Mouse (Mus musculus) heart, adult 2 months (tissue): Measurements from ENCODE around the gene Slco3a1. TPM values are rescaled to one million over a fixed set of nuclear protein-coding genes. Genes with fewer than 3 reads are reported as not detected.

Source experiments
- DNase-seq, 2 experiments: peaks; one replicate each; pipeline ENCODE4 v3.0.0; 2021
- H3K27ac ChIP-seq: fragments of 200-600 bp; 2 replicates; pipeline ENCODE4 v1.8.1; 2022
- H3K27me3 ChIP-seq: fragments of 200-500 bp; 2 replicates; pipeline ENCODE4 v1.6.1; 2012; ENCODE audit warnings: mild to moderate bottlenecking, low read length, inconsistent platforms, mixed read lengths; ENCODE audit not compliant: control insufficient read depth, insufficient read depth
- H3K36me3 ChIP-seq: fragments of 200-500 bp; 2 replicates; pipeline ENCODE4 v1.6.1; 2012; ENCODE audit warnings: low read length, inconsistent platforms; ENCODE audit not compliant: control insufficient read depth, insufficient read depth
- H3K4me1 ChIP-seq: fragments of 200-500 bp; 2 replicates; pipeline ENCODE4 v1.6.1; 2011; ENCODE audit warnings: low read length; ENCODE audit not compliant: control insufficient read depth, insufficient read depth
- H3K4me3 ChIP-seq: fragments of 200-600 bp; 2 replicates; pipeline ENCODE4 v1.8.1; 2022
- H3K79me2 ChIP-seq: fragments of 200-500 bp; replicated peaks from 2 replicates; pipeline ENCODE4 v1.6.1; 2012; ENCODE audit warnings: mild to moderate bottlenecking, inconsistent platforms, low read length, moderate library complexity, mixed read lengths; ENCODE audit not compliant: control insufficient read depth, insufficient read depth
- H3K9ac ChIP-seq: fragments of 200-500 bp; 2 replicates; pipeline ENCODE4 v1.6.1; 2012; ENCODE audit warnings: low read depth, mild to moderate bottlenecking, control low read depth, inconsistent platforms, low read length, mixed read lengths
- CTCF ChIP-seq: fragments of 200-600 bp; IDR thresholded peaks from 2 replicates; pipeline ENCODE4 v1.8.1; 2022; ENCODE audit warnings: antibody characterized with exemption, mild to moderate bottlenecking, moderate library complexity
- EP300 ChIP-seq: fragments of 200-500 bp; IDR thresholded peaks from 2 replicates; pipeline ENCODE4 v1.6.1; 2011; ENCODE audit warnings: low read depth, low read length, control low read depth; ENCODE audit not compliant: insufficient read depth
- POLR2A ChIP-seq: fragments of 200-500 bp; IDR thresholded peaks from 2 replicates; pipeline ENCODE4 v1.6.1; 2011; ENCODE audit warnings: mild to moderate bottlenecking, low read depth, low read length, control low read depth; ENCODE audit not compliant: insufficient read depth
- WGBS: fragments of 180-500 bp; shearing (Covaris S2); methylation state at CpG from one replicate; pipeline ENCODE4 v1.1.7; 2018; 5-methylcytosine and 5-hydroxymethylcytosine counted together
- intact Hi-C: fragments of 180-260 bp; cut with DNase I; formaldehyde crosslinking; loops from one replicate; pipeline ENCODE4 v1.15.1; 2025
- polyA plus RNA-seq: library from polyadenylated mRNA; depleted of rRNA; stranded (reverse); fragments of >200 nt; gene quantifications from 2 replicates; pipeline ENCODE4 v1.2.3, GENCODE M21; 2012
- total RNA-seq, 2 experiments: library from RNA; stranded (reverse); gene quantifications; 2 replicates each; pipeline ENCODE4 v1.2.3; 2021

Slco3a1 gene
- total and polyA plus RNA-seq, 3 experiments = 93.1 to 146 (median 124) TPM

DNA sequence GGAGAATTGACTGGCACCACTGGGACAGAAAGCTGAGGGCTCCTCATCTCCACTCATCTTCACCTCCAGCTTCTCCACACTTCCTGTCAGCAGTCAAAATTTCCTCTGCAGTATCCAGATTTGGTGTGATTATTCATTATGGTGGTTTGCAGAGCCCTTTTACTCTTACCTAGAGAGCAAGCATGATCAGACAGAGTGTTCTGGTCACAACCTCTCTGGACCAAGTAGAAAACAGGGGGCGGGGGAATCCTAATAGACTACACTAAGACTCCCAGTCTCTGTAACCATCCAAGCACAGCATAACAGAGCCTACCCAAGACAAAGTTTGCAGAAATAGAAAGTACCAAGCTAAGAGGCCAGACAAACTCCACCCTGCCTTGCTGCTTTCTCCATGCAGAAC, 93.4 kb downstream of the Slco3a1 start:
- TF ChIP-seq POLR2A (no peak), EP300 (no peak), CTCF (no peak)
- intact Hi-C loops = no loop called here
- Histone ChIP-seq H3K36me3 (peaks cover 16% of the 10 kb centered on the region), H3K4me3 (no peak overlapping the region), H3K27me3 (no peaks in the 10 kb centered on the region), H3K27ac (no peak overlapping the region), H3K79me2 (no peaks in the 10 kb centered on the region), H3K4me1 (peaks cover 30% of the 10 kb centered on the region), H3K9ac (no peak overlapping the region)
- no peak for DNase-seq
- WGBS = 95% methylated on average over 1 of the region's 1 CpGs

DNA sequence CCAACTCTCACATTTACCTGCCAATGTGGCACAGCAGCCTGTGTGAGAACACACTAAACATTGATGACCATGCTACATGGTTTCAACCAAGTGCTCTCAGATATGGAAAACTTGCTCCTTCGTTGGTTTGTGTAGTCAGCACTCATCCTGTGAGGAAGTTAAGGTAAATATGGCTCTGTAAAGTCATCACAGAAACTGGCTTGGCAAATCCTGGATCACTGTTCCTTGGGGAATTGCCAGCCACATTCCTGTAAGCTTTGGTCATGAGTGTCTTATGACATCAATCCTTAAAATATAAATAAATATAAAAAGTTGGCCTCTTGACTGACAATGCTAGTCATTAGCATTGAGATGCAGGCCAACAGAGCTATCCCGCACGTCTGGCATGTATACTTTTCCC, 94.8 kb downstream of the Slco3a1 start:
- TF ChIP-seq POLR2A (no peak), CTCF (no peak), EP300 (no peak)
- 47% methylated on average over 3 of the region's 3 CpGs for WGBS
- Histone ChIP-seq H3K9ac (no peak overlapping the region), H3K36me3 (peaks cover 16% of the 10 kb centered on the region), H3K4me1 (peaks cover 28% of the 10 kb centered on the region), H3K4me3 (no peak overlapping the region), H3K27me3 (no peaks in the 10 kb centered on the region), H3K79me2 (no peaks in the 10 kb centered on the region), H3K27ac (peak overlapping the region; percentile 72)
- intact Hi-C loops = loop anchor here (2.0 kb wide), 2 partner anchors 37 to 95 kb away; partner anchors contain the start of gene Slco3a1
- peak in 1 of 2 experiments; percentile 44 for DNase-seq

DNA sequence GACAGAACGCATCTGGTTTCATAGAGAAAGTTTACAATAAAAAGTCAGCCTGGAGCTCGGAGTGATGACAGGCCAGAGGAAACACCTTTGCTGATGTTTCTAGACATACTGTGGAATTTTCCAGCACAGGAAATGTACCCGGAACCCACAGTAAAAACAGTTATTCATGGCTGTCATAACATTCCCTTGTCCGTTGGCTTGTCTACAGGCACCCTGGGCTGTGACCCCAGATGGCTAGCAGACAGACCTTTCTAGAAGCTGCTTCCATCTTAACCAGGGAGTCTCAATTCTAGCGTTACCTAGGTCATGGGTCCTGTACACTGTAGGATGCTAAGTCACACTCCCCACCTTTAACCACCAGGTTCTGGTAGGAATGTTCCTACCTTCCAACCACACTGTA, 95.3 kb downstream of the Slco3a1 start:
- no peak for DNase-seq
- H3K79me2 ChIP-seq = no peaks in the 10 kb centered on the region
- H3K27me3 ChIP-seq = no peaks in the 10 kb centered on the region
- H3K27ac ChIP-seq = peak overlapping the region; percentile 72
- no peak overlapping the region for H3K9ac ChIP-seq
- intact Hi-C loops = loop anchor here (2.0 kb wide), 2 partner anchors 36 to 96 kb away; partner anchors contain the start of gene Slco3a1
- H3K4me1 ChIP-seq = peaks cover 28% of the 10 kb centered on the region
- peaks cover 16% of the 10 kb centered on the region for H3K36me3 ChIP-seq
- no peak overlapping the region for H3K4me3 ChIP-seq
- TF ChIP-seq CTCF (no peak), EP300 (no peak), POLR2A (no peak)
- 37% methylated on average over 5 of the region's 5 CpGs for WGBS

DNA sequence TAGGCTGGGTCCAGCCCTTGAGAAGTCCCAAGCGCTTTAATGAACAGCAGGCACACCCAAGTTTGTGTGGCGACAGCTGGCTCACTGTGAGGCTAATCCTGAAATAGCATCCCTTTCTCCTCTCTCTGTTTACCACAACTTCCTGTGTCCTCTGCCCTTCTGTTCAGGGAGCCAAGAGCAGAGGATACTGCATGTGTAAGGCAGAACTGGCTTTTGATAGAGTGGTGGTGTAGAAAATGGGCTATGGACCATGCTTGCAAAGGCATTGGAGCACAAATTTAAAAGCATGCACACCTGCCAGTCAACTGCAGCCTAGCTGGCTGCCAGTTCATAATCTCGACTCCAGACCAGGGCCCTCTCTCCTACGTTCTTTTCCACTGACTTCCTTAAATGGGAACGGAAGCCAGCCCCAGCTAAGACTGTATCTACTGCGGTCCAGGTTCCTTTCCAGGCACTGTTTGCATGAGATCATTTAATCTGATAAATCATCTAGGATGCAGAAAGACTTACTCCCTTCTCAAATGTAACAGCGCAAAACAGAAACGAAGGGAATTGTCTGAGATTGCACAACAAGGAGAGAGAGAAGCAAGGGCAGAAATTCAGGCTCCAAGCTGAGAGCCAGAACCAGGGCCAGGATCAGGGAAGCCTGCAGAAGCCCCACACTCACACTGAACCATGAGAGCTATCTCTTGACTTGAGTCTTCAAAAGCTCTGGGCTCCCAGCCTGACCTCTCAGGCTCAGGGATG, 95.9 kb downstream of the Slco3a1 start:
- no peaks in the 10 kb centered on the region for H3K79me2 ChIP-seq
- no peaks in the 10 kb centered on the region for H3K27me3 ChIP-seq
- no peak overlapping the region for H3K4me3 ChIP-seq
- 12% methylated on average over 8 of the region's 8 CpGs for WGBS
- peaks cover 28% of the 10 kb centered on the region for H3K4me1 ChIP-seq
- intact Hi-C loops = loop anchor here (2.0 kb wide), 2 partner anchors 36 to 96 kb away; partner anchors contain the start of gene Slco3a1
- no peak overlapping the region for H3K9ac ChIP-seq
- TF ChIP-seq POLR2A (no peak), CTCF (no peak), EP300 (peak; percentile 31; the same call in 1 of the 2 replicates)
- H3K27ac ChIP-seq = peak overlapping the region; percentile 72
- DNase-seq = peak; percentile 58 to 71
- H3K36me3 ChIP-seq = peaks cover 16% of the 10 kb centered on the region

DNA sequence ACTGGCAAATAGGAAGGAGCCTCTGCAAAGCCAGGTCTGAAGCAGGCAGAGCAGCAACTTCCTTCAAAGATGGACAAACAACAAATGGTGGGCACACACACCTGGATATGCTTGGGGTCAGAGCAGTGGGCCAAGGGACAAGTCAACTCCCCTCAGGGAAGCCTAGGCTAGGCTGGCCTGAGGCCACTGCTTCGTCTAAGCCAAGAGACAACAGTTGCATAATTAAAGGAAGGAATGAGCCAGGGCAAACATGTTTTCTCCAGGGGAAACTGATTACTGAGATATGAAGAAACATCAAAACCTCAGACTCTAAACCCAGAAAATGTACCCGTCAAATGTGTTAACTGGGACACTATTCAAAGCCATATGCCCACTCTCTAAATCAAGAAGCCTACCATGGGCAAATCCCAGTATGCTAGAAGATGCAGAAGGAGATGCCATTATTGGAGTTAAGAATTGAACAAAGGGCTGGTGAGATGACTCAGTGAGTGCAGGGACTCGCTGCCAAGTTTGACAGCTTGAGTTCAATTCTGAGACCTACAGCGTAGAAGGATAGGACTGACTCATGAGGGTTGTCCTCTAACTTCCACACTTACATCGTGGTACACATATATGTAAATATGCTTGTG, 97.1 kb downstream of the Slco3a1 start:
- TF ChIP-seq POLR2A (no peak), CTCF (no peak), EP300 (no peak)
- no peaks in the 10 kb centered on the region for H3K27me3 ChIP-seq
- DNase-seq = peak; percentile 70 to 72
- no peak overlapping the region for H3K9ac ChIP-seq
- peak overlapping the region; percentile 72 for H3K27ac ChIP-seq
- H3K36me3 ChIP-seq = peaks cover 16% of the 10 kb centered on the region
- H3K79me2 ChIP-seq = no peaks in the 10 kb centered on the region
- intact Hi-C loops = no loop called here
- H3K4me1 ChIP-seq = peaks cover 28% of the 10 kb centered on the region
- H3K4me3 ChIP-seq = no peak overlapping the region
- 56% methylated on average over 5 of the region's 5 CpGs for WGBS

DNA sequence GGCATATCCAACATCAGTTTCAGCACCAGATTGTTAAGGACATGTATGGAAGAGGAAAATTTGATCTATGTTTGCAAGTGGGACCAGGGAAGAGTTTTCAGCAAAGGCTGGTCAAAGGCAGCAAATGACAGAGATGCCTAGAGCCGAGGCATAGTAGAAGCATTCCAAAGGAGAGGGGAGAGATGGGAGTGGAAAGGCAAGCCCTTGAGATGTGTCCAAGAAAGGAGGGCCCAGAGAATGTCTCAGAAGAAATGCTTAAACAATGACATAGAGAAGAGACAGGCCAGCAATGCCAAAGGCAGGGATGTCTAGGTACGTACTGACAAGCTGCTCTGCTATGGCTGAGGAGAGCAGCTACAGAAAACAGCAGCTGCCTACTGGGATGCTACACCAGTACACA, 97.8 kb downstream of the Slco3a1 start:
- Histone ChIP-seq H3K27ac (peak overlapping the region; percentile 72), H3K27me3 (no peaks in the 10 kb centered on the region), H3K36me3 (peaks cover 16% of the 10 kb centered on the region), H3K9ac (no peak overlapping the region), H3K79me2 (no peaks in the 10 kb centered on the region), H3K4me1 (peaks cover 28% of the 10 kb centered on the region), H3K4me3 (no peak overlapping the region)
- peak in 1 of 2 experiments; percentile 10 for DNase-seq
- WGBS = 59% methylated on average over 2 of the region's 2 CpGs
- TF ChIP-seq CTCF (no peak), EP300 (no peak), POLR2A (no peak)
- intact Hi-C loops = no loop called here
